Mouse (Mus musculus) forebrain, embryonic 10.5 days (tissue): Measurements from ENCODE around the gene Kank2. TPM values are rescaled to one million over a fixed set of nuclear protein-coding genes. Genes with fewer than 3 reads are reported as not detected.
A peak's percentile ranks its signal among the peaks of the same experiment; 100 is the strongest.

Experiments used
- DNase-seq: peaks from one replicate; pipeline ENCODE4 v3.0.0-alpha.2; 2017; ENCODE audit warnings: low spot score; ENCODE audit errors: extremely low spot score
- H3K27ac ChIP-seq: fragments of 300-500 bp; sonication (generic); 2 replicates; pipeline ENCODE4 v1.5.1; 2016; ENCODE audit warnings: mild to moderate bottlenecking
- H3K27me3 ChIP-seq: fragments of 300-500 bp; sonication (generic); 2 replicates; pipeline ENCODE4 v1.6.1; 2016; ENCODE audit warnings: mild to moderate bottlenecking; ENCODE audit not compliant: poor library complexity, severe bottlenecking
- H3K36me3 ChIP-seq: fragments of 300-500 bp; sonication (generic); replicated peaks from 2 replicates; pipeline ENCODE4 v1.6.1; 2016; ENCODE audit warnings: mild to moderate bottlenecking, moderate library complexity
- H3K4me1 ChIP-seq: fragments of 300-500 bp; sonication (generic); 2 replicates; pipeline ENCODE4 v1.6.1; 2016
- H3K4me3 ChIP-seq: fragments of 300-500 bp; sonication (generic); 2 replicates; pipeline ENCODE4 v1.5.1; 2016; ENCODE audit warnings: mild to moderate bottlenecking, moderate library complexity
- H3K9me3 ChIP-seq: fragments of 300-500 bp; sonication (generic); 2 replicates; pipeline ENCODE4 v1.6.1; 2016; ENCODE audit warnings: mild to moderate bottlenecking, moderate library complexity
- WGBS: fragments of 180-500 bp; shearing (Covaris S2); methylation state at CpG from one replicate; pipeline ENCODE4 v1.1.7; 2016; 5-methylcytosine and 5-hydroxymethylcytosine counted together
- polyA plus RNA-seq: library from polyadenylated mRNA; unstranded; fragments of >200 nt; fragmentation: Nextera tagmentation; extraction: Ambion mirVana; gene quantifications from 2 replicates; pipeline ENCODE4 v1.2.1, GENCODE M21; 2016

Gene Kank2
- polyA plus RNA-seq, 1 experiment from 2014 or later = 8.6 TPM

GRCm38 (mm10) chr9:21751347-21751746 is 47.2 kb downstream of the Kank2 start:
- H3K9me3 ChIP-seq = no peaks in the 10 kb centered on the region
- H3K27me3 ChIP-seq = no peaks in the 10 kb centered on the region
- H3K4me3 ChIP-seq = no peak overlapping the region
- 86% methylated on average over 6 of the region's 6 CpGs for WGBS
- peaks cover 12% of the 10 kb centered on the region; the same call in 1 of the 2 replicates for H3K4me1 ChIP-seq
- H3K36me3 ChIP-seq = peaks cover 82% of the 10 kb centered on the region
- DNase-seq = no peak
- 0 out of 2 replicates have a peak overlapping the region, but pooled peaks have one; percentile 33 for H3K27ac ChIP-seq

- no peak overlapping the region for H3K4me3 ChIP-seq
- peaks cover 12% of the 10 kb centered on the region; the same call in 1 of the 2 replicates for H3K4me1 ChIP-seq
- H3K36me3 ChIP-seq = peaks cover 83% of the 10 kb centered on the region
- H3K27ac ChIP-seq = no peak overlapping the region
- WGBS = 73% methylated on average over 3 of the region's 3 CpGs
- no peaks in the 10 kb centered on the region for H3K27me3 ChIP-seq
- H3K9me3 ChIP-seq = no peaks in the 10 kb centered on the region
- no peak for DNase-seq
Measured at GRCm38 (mm10) chr9:21750370-21750769, 48.2 kb downstream of the Kank2 start.

GRCm38 (mm10) chr9:21749382-21750118 is 49.0 kb downstream of the Kank2 start:
- H3K36me3 ChIP-seq = peaks cover 83% of the 10 kb centered on the region
- no peaks in the 10 kb centered on the region for H3K9me3 ChIP-seq
- no peak overlapping the region for H3K4me3 ChIP-seq
- no peaks in the 10 kb centered on the region for H3K27me3 ChIP-seq
- H3K27ac ChIP-seq = no peak overlapping the region
- no peak for DNase-seq
- H3K4me1 ChIP-seq = peaks cover 12% of the 10 kb centered on the region; the same call in 1 of the 2 replicates
- 93% methylated on average over 6 of the region's 6 CpGs for whole genome bisulfite sequencing

- Histone ChIP-seq H3K9me3 (no peaks in the 10 kb centered on the region), H3K4me1 (peaks cover 12% of the 10 kb centered on the region; the same call in 1 of the 2 replicates), H3K27me3 (no peaks in the 10 kb centered on the region), H3K36me3 (peaks cover 83% of the 10 kb centered on the region), H3K4me3 (no peak overlapping the region), H3K27ac (no peak overlapping the region)
- no peak for DNase-seq
- 90% methylated on average over 10 of the region's 10 CpGs for WGBS
Measured at GRCm38 (mm10) chr9:21748491-21748890, 50.1 kb downstream of the Kank2 start.

- Histone ChIP-seq H3K36me3 (peaks cover 85% of the 10 kb centered on the region), H3K27me3 (no peaks in the 10 kb centered on the region), H3K9me3 (no peaks in the 10 kb centered on the region), H3K4me1 (peaks cover 11% of the 10 kb centered on the region; the same call in 1 of the 2 replicates), H3K27ac (no peak overlapping the region), H3K4me3 (no peak overlapping the region)
- 82% methylated on average over 7 of the region's 7 CpGs for WGBS
- DNase-seq = no peak
Measured at GRCm38 (mm10) chr9:21748033-21748432, 50.5 kb downstream of the Kank2 start.

- Histone ChIP-seq H3K4me3 (no peak overlapping the region), H3K27ac (no peak overlapping the region), H3K9me3 (no peaks in the 10 kb centered on the region), H3K36me3 (peaks cover 92% of the 10 kb centered on the region), H3K27me3 (no peaks in the 10 kb centered on the region), H3K4me1 (peaks cover 4% of the 10 kb centered on the region; the same call in 1 of the 2 replicates)
- no peak for DNase-seq
- 92% methylated on average over 3 of the region's 3 CpGs for WGBS
Measured at GRCm38 (mm10) chr9:21747238-21747774, 51.2 kb downstream of the Kank2 start.

GRCm38 (mm10) chr9:21741514-21741913 is 57.0 kb downstream of the Kank2 start:
- WGBS = 94% methylated on average over 11 of the region's 11 CpGs
- Histone ChIP-seq H3K4me3 (no peak overlapping the region), H3K4me1 (no peaks in the 10 kb centered on the region), H3K27me3 (no peaks in the 10 kb centered on the region), H3K27ac (no peak overlapping the region), H3K36me3 (peaks cover 96% of the 10 kb centered on the region), H3K9me3 (no peaks in the 10 kb centered on the region)
- DNase-seq = no peak

GRCm38 (mm10) chr9:21740427-21740826 is 58.1 kb downstream of the Kank2 start:
- no peak for DNase-seq
- no peaks in the 10 kb centered on the region for H3K9me3 ChIP-seq
- peaks cover 96% of the 10 kb centered on the region for H3K36me3 ChIP-seq
- no peaks in the 10 kb centered on the region for H3K4me1 ChIP-seq
- 96% methylated on average over 14 of the region's 14 CpGs for WGBS
- no peak overlapping the region for H3K27ac ChIP-seq
- no peaks in the 10 kb centered on the region for H3K27me3 ChIP-seq
- no peak overlapping the region for H3K4me3 ChIP-seq

- Histone ChIP-seq H3K4me1 (no peaks in the 10 kb centered on the region), H3K27me3 (no peaks in the 10 kb centered on the region), H3K4me3 (no peak overlapping the region), H3K36me3 (peaks cover 96% of the 10 kb centered on the region), H3K27ac (no peak overlapping the region), H3K9me3 (no peaks in the 10 kb centered on the region)
- DNase-seq = no peak
- 96% methylated on average over 7 of the region's 7 CpGs for WGBS
Measured at GRCm38 (mm10) chr9:21738776-21739175, 59.8 kb downstream of the Kank2 start.

- Histone ChIP-seq H3K36me3 (peaks cover 99% of the 10 kb centered on the region), H3K9me3 (no peaks in the 10 kb centered on the region), H3K27me3 (no peaks in the 10 kb centered on the region), H3K27ac (no peak overlapping the region), H3K4me3 (no peak overlapping the region), H3K4me1 (no peaks in the 10 kb centered on the region)
- DNase-seq = no peak
- 93% methylated on average over 10 of the region's 10 CpGs for WGBS
Measured at GRCm38 (mm10) chr9:21737188-21737587, 61.4 kb downstream of the Kank2 start.

GRCm38 (mm10) chr9:21736580-21736979 is 62.0 kb downstream of the Kank2 start:
- Histone ChIP-seq H3K4me1 (no peaks in the 10 kb centered on the region), H3K27me3 (no peaks in the 10 kb centered on the region), H3K4me3 (no peak overlapping the region), H3K27ac (no peak overlapping the region), H3K9me3 (no peaks in the 10 kb centered on the region), H3K36me3 (peaks cover 99% of the 10 kb centered on the region)
- no peak for DNase-seq
- WGBS = 91% methylated on average over 3 of the region's 3 CpGs

- Histone ChIP-seq H3K9me3 (no peaks in the 10 kb centered on the region), H3K4me1 (no peaks in the 10 kb centered on the region), H3K36me3 (peaks cover 100% of the 10 kb centered on the region), H3K27ac (no peak overlapping the region), H3K4me3 (no peak overlapping the region), H3K27me3 (no peaks in the 10 kb centered on the region)
- no peak for DNase-seq
- WGBS = 94% methylated on average over 14 of the region's 14 CpGs
Measured at GRCm38 (mm10) chr9:21735126-21735525, 63.4 kb downstream of the Kank2 start.

- no peaks in the 10 kb centered on the region for H3K27me3 ChIP-seq
- peaks cover 100% of the 10 kb centered on the region for H3K36me3 ChIP-seq
Measured at GRCm38 (mm10) chr9:21733989-21734388, 64.6 kb downstream of the Kank2 start.

More at GRCm38 (mm10) chr9:21733989-21734388, 64.6 kb downstream of the Kank2 start:
- H3K4me1 ChIP-seq = 0 out of 2 replicates have a peak, but pooled peaks cover 6% of the 10 kb centered on the region
- H3K9me3 ChIP-seq = no peaks in the 10 kb centered on the region
- DNase-seq = no peak
- 97% methylated on average over 7 of the region's 7 CpGs for WGBS
- H3K27ac ChIP-seq = no peak overlapping the region
- H3K4me3 ChIP-seq = no peak overlapping the region
